Mouse (Mus musculus): ENCODE data around the gene Obscn.

DNA sequence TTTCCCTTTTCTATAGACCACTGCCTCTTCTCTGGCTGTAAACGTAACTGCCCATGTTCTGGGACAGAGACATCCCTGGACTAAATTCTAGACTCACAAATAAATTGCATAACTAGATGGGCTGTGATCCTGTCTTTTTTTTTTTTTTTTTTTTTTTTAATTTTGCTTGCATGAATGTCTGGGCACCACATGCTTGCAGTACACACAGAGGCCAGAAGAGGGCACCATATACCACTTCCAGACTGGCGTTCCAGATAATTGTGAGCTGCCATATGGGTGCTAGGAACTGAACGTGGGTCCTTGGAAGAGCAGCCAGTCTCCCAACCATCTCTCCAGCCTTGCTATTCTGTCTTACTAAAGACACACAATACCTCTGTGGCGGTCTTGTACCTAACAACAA is 42.0 kb downstream of the Obscn start:
- TF ChIP-seq POLR2A (IDR thresholded peaks at IDR 0.05; ENCODE audit: low read depth, low read length) (no peak), CTCF (IDR thresholded peaks at IDR 0.05; ENCODE audit: extremely low read depth, insufficient read depth, insufficient read length, insufficient replicate concordance) (no peak)

All from spleen, adult 2 months (tissue).